Mouse (Mus musculus) hindbrain, postnatal 0 days (tissue): ENCODE measurements at regions not wholly inside any gene's neighbourhood (a gene's known extent, or its start where the extent isn't known, plus 50 kb on each side); places are given as distances from the start of the nearest gene placed in this dataset.

Source experiments
- ATAC-seq: fragments of 200-750 bp; cut with Nextera tagmentation; 2 replicates; pipeline ENCODE4 v1.8.0; 2017; ENCODE audit warnings: mild to moderate bottlenecking, moderate TSS enrichment, moderate library complexity
- DNase-seq: peaks from one replicate; pipeline ENCODE4 v3.0.0-alpha.2; 2015; ENCODE audit warnings: low spot score
- H3K27ac ChIP-seq: fragments of 300-500 bp; sonication (generic); 2 replicates; pipeline ENCODE4 v1.5.1; 2014; ENCODE audit warnings: mild to moderate bottlenecking
- H3K27me3 ChIP-seq: fragments of 300-500 bp; sonication (generic); 2 replicates; pipeline ENCODE4 v1.6.1; 2014; ENCODE audit warnings: low read length, mixed read lengths; ENCODE audit not compliant: insufficient read depth
- H3K36me3 ChIP-seq: fragments of 300-500 bp; sonication (generic); 2 replicates; pipeline ENCODE4 v1.6.1; 2014; ENCODE audit warnings: low read length, mixed read lengths; ENCODE audit not compliant: insufficient read depth
- H3K4me1 ChIP-seq: fragments of 300-500 bp; sonication (generic); 2 replicates; pipeline ENCODE4 v1.6.1; 2014; ENCODE audit warnings: antibody characterized with exemption, low read length, mixed read lengths; ENCODE audit not compliant: insufficient read depth
- H3K4me2 ChIP-seq: fragments of 300-500 bp; sonication (generic); 2 replicates; pipeline ENCODE4 v1.6.1; 2014; ENCODE audit warnings: low read depth, mild to moderate bottlenecking, low read length, moderate library complexity, mixed read lengths
- H3K4me3 ChIP-seq: fragments of 300-500 bp; sonication (generic); 2 replicates; pipeline ENCODE4 v1.5.1; 2014; ENCODE audit warnings: low read length
- H3K9ac ChIP-seq: fragments of 300-500 bp; sonication (generic); replicated peaks from 2 replicates; pipeline ENCODE4 v1.6.1; 2014; ENCODE audit warnings: mild to moderate bottlenecking, low read length, moderate library complexity, mixed read lengths
- H3K9me3 ChIP-seq: fragments of 300-500 bp; sonication (generic); 2 replicates; pipeline ENCODE4 v1.6.1; 2016; ENCODE audit warnings: low read length, mixed read lengths
- CTCF ChIP-seq: IDR thresholded peaks from 2 replicates; pipeline ENCODE4 v1.5.1; 2016; ENCODE audit warnings: antibody characterized with exemption, control low read depth, low read depth
- whole genome bisulfite sequencing: fragments of 180-500 bp; shearing (Covaris S2); extraction: QIAGEN DNeasy Blood & Tissue Kit; methylation state at CpG from one replicate; pipeline ENCODE4 v1.1.7; 2014; 5-methylcytosine and 5-hydroxymethylcytosine counted together

DNA sequence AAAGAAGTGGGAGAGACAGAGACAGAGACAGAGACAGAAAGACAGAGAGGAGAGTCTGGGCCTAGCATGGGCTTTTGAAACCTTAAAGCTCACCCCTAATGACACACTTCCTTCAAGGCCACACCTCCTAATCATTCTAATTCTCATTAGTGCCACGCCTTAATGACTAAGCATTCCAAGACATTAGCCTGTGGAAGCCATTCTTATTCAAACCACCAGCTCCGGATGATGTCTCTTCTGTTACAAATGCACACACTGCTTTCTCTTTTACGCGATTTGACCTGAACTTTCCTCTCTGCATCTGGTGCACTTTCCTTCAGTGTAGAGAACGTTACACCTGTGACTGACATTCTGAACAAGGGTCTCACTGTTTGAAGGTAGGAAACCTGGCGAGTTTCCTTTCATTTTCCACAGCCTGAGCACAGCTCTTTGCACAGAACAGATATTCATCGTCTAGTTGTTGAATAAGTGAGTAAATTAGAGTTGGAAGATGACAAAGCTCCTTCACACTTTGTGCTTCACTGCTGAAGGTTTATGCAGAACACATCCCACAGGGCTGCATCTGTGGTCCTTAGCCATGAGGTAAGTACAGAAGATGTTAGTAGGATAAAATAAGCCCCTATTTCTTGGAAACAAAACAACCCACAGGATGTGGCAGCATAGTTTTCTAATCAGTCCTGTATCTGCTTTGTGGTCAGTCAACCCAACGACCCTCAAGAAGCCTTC is 116.8 kb downstream of the Faxc start:
- TF ChIP-seq CTCF = no peak
- Histone ChIP-seq H3K36me3 (no peaks in the 10 kb centered on the region), H3K27me3 (no peaks in the 10 kb centered on the region), H3K4me2 (no peak overlapping the region), H3K9me3 (no peaks in the 10 kb centered on the region), H3K4me1 (no peaks in the 10 kb centered on the region), H3K27ac (no peak overlapping the region), H3K4me3 (no peak overlapping the region), H3K9ac (no peak overlapping the region)
- DNase-seq = no peak
- no peak for ATAC-seq
- WGBS = 65% methylated on average over 8 of the region's 8 CpGs

DNA sequence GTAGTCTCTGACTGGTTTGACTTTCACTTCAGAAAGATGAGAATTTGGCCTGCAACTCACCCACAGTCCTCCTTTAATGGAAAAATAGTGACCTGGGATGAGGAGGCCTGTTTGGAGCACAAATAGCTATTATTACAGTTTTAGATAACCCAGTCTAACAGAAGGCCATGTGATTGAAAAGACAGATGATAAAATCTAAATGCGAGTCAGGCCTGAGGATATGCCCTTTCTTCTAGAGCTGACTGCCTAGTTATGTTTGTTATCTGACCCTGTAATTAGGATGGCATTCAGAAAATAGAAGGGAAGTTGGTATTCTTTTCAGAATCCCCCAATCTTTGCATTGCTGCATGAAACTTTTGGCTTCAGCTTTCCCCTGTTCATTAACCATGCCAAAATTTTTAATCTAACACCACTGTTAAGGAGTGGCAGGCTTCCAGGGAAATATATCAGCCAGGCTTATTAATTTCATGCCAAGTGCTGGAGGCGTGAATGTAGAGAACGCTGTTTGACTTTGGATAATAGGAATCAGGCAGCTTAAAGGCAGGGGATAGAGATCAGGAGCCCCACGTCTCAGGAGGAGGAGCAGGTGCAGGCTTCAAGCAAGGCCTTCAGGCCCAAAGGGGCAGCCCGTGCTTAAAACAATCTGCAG is 135.8 kb downstream of the Faxc start:
- H3K4me2 ChIP-seq = no peak overlapping the region
- H3K27me3 ChIP-seq = no peaks in the 10 kb centered on the region
- 16% methylated on average over 5 of the region's 5 CpGs for WGBS
- H3K9me3 ChIP-seq = no peaks in the 10 kb centered on the region
- DNase-seq (peak; percentile 60), ATAC-seq (no peak)
- no peak overlapping the region for H3K9ac ChIP-seq
- no peaks in the 10 kb centered on the region for H3K36me3 ChIP-seq
- no peaks in the 10 kb centered on the region for H3K4me1 ChIP-seq
- H3K4me3 ChIP-seq = no peak overlapping the region
- H3K27ac ChIP-seq = no peak overlapping the region
- no peak for TF ChIP-seq CTCF

DNA sequence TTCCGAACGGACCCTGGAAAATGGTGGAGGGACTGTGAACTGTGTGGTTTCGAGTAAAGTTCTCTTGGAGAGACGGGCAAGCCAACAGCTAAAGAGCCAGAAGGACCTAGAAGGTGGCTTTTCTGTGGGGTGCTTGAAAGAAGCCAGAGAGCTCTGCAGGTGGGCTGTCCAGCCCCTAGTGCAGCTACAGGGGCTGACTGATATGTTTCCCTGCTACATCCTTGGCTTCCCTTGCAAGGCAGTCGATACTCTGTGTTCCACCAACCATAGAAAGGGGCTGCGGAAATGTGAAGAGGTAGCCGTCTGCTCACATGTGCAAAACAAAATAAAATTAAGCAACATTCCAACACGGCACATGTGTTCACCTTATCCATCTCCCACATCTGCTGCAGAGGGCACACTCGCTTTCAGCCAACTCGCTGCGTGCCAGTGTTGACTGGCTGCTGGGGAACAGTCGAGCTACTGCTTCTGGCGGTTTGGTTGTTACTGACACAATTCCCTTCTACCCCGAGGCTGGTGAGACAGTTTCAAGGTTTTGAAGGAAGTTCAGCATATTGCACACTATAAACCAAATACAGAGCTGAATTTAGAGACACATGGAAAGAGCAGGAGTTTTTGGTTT is 136.7 kb downstream of the Faxc start:
- ATAC-seq = 0 out of 2 replicates have a peak, but pooled peaks have one; percentile 40
- H3K4me2 ChIP-seq = peak overlapping the region; percentile 25
- no peak overlapping the region for H3K27ac ChIP-seq
- DNase-seq = peak; percentile 23
- no peaks in the 10 kb centered on the region for H3K27me3 ChIP-seq
- no peak overlapping the region for H3K9ac ChIP-seq
- no peak overlapping the region for H3K4me3 ChIP-seq
- H3K36me3 ChIP-seq = no peaks in the 10 kb centered on the region
- TF ChIP-seq CTCF = no peak
- H3K9me3 ChIP-seq = no peaks in the 10 kb centered on the region
- no peaks in the 10 kb centered on the region for H3K4me1 ChIP-seq
- WGBS = 40% methylated on average over 14 of the region's 14 CpGs

DNA sequence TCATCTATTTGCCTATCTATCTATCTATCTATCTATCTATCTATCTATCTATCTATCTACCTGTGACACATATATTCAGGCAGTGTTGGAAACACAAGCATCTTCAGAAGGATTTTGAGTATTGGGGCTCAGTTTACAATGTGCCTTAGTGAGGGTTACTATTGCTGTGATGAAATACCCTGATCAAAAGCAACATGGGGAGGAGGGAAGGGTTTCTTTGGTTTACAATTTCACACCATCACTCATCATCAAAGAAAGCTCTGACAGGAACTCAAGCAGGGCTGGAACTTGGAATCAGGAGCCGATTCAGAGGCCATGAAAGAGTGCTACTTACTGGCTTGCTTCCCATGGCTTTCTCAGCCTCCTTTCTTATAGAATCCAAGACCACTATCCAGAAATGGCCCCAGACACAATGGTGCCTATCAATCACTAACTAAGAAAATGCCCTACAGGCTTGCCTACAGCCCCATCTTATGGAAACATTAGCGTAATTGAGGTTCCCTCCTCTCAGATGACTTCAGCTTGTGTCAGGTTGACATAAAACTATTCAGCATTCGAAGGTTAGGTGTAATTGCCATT is 157.2 kb downstream of the Faxc start:
- H3K4me1 ChIP-seq = no peaks in the 10 kb centered on the region
- no peak overlapping the region for H3K27ac ChIP-seq
- no peak overlapping the region for H3K9ac ChIP-seq
- no peak overlapping the region for H3K4me3 ChIP-seq
- no peaks in the 10 kb centered on the region for H3K9me3 ChIP-seq
- no peak overlapping the region for H3K4me2 ChIP-seq
- H3K36me3 ChIP-seq = no peaks in the 10 kb centered on the region
- no peaks in the 10 kb centered on the region for H3K27me3 ChIP-seq
- DNase-seq (peak; percentile 30), ATAC-seq (0 out of 2 replicates have a peak, but pooled peaks have one; percentile 47)
- TF ChIP-seq CTCF = 0 out of 2 replicates have a peak, but pooled peaks have one; percentile 4
- WGBS = 35% methylated on average over 3 of the region's 3 CpGs

DNA sequence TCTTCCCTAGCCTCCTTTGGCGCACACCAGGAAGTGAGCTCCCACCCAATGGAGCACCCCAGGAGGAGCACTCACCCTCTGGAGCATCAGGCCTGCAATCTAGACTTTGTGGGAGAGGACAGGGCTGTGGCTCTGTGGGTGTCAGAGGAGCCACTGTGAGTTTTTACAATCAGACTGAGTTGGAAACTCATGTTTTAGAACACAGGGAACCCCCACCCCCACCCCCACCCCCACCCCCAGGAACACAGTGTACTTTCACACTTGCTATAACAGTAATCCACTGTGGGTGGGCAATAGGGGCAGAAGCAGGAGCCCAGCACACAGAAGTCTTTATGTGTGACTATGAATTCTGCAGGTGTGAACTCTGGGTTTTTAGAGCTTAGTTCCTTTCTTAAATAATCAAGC is 158.5 kb downstream of the Faxc start:
- no peak for TF ChIP-seq CTCF
- H3K27ac ChIP-seq = no peak overlapping the region
- ATAC-seq = no peak
- no peaks in the 10 kb centered on the region for H3K27me3 ChIP-seq
- no peak overlapping the region for H3K4me2 ChIP-seq
- H3K9ac ChIP-seq = no peak overlapping the region
- no peak for DNase-seq
- no peaks in the 10 kb centered on the region for H3K36me3 ChIP-seq
- H3K9me3 ChIP-seq = no peaks in the 10 kb centered on the region
- 100% methylated on average over 1 of the region's 1 CpGs for WGBS
- H3K4me1 ChIP-seq = no peaks in the 10 kb centered on the region
- no peak overlapping the region for H3K4me3 ChIP-seq

DNA sequence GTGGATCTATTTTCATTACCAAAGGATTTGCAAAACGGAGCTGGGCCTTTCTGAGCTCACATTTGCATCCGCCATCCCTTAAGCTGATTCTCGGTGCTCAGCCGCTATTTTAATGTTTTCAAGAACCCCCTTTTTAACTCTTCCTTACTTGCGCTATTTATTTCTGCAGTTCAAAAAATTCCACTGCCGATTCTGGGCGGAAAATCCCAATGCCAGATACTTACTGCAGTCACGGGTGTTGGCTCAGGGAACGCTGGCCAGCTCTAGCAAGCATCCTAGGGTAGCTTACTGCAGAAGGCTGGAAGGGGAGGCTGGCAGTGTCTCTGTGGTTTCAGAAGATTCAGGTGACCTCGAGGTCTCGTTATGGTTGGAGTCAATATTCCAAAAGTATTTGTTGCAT is 159.4 kb downstream of the Faxc start:
- Histone ChIP-seq H3K9me3 (no peaks in the 10 kb centered on the region), H3K36me3 (no peaks in the 10 kb centered on the region), H3K27ac (no peak overlapping the region), H3K4me1 (no peaks in the 10 kb centered on the region), H3K9ac (no peak overlapping the region), H3K4me3 (no peak overlapping the region), H3K27me3 (no peaks in the 10 kb centered on the region), H3K4me2 (no peak overlapping the region)
- TF ChIP-seq CTCF = no peak
- no peak for ATAC-seq
- no peak for DNase-seq
- 66% methylated on average over 11 of the region's 11 CpGs for WGBS

DNA sequence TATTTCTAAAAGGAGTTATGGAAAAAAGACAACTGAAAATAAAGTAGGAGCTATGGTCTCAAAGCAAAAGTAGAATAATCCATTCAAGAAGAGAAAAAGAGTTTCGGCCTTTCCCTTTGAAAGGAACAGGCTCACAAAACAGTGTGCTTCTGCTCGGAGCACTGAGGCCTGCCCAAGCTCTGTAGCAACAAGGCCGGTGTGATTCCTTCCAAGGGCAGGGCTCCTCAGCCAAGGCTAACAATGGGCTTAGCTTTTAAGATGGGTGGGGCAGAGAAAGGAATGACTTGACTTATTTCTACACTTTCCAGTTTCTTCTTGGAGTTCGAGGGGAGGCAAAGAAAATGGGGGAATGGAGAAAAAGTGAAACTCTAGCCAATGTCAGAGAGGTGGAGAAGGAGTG is 161.4 kb downstream of the Faxc start:
- no peak overlapping the region for H3K4me2 ChIP-seq
- no peaks in the 10 kb centered on the region for H3K27me3 ChIP-seq
- 87% methylated on average over 4 of the region's 4 CpGs for WGBS
- no peak overlapping the region for H3K27ac ChIP-seq
- TF ChIP-seq CTCF = no peak
- no peak overlapping the region for H3K4me3 ChIP-seq
- DNase-seq (no peak), ATAC-seq (no peak)
- H3K36me3 ChIP-seq = no peaks in the 10 kb centered on the region
- no peaks in the 10 kb centered on the region for H3K9me3 ChIP-seq
- H3K9ac ChIP-seq = no peak overlapping the region
- H3K4me1 ChIP-seq = no peaks in the 10 kb centered on the region
